Mouse (Mus musculus): ENCODE measurements around the gene Trmt1l.
A peak's percentile ranks its signal among the peaks of the same experiment; 100 is the strongest.

Trmt1l gene

DNA sequence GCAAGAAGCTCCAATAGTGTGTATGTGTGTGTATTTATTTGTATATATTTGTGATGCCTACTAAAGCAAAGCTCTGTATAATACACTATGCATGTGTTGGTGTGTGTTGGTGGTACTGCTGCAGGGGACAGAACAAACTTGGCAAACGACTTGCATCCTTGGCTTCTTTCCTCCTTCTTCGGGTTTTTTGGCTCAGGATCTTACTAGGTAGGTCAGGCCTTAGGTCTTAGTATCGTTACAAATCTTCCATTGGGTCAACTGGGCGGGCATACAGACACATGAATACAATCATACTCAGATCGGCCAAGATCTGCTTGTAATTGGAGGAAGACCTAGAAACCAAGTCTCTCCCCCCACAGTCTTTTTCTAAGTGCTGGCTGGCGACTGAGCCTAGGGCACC, 66.4 kb downstream of the Trmt1l start:
- no peak for DNase-seq (ENCODE audit: inconsistent ontology term)

DNA sequence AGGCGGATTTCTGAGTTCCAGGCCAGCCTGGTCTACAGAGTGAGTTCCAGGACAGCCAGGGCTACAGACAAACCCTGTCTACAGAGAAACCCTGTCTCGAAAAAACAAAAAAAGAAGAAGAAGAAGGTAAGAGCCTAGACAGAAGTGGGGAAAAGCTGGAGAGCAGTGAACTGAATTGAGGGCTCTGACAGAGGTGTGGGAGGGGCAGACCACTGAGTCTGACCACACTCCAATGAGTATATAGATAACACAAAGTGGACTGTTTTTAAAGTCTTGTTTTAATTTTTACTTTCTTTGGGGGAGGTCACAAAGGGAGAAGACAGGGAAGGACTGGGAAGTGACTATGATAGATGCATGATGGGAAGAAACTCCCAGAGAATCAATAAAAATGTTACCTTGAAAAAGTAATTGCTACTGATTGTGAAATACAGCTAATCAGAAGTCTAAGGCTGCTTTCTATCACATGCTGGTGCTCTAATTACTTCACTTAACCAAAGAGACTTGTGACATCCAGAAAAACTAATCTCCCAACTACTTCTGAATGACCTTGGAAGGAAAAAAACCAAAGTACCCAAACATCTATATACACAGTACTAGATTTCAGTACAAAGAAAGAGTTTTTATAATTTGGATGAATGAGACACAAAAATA, 67.4 kb downstream of the Trmt1l start:
- no peak for DNase-seq (ENCODE audit: inconsistent ontology term)

GRCm38 (mm10) chr1:151497028-151497427, 68.7 kb downstream of the Trmt1l start:
- no peak for DNase-seq (ENCODE audit: inconsistent ontology term)

DNA sequence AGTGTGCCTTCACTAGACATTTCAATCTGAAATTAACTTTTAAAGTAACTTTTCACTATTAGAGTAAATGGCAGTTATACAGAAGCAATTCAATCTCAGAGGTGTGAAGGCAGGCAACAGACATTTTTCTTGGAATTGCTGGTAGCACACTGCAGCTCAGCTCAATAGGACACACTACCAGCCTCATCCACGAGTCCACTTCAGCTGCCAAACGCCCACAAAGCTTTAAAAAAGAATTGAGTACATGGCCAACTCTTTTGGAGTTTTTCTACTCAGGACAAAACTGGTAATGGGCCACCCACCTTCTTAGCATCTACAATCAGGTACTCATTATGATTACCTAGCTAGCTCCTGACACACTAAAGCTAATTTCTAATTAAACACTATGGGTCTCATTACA, 69.6 kb downstream of the Trmt1l start:
- peak; percentile 9 for DNase-seq (ENCODE audit: inconsistent ontology term)

DNA sequence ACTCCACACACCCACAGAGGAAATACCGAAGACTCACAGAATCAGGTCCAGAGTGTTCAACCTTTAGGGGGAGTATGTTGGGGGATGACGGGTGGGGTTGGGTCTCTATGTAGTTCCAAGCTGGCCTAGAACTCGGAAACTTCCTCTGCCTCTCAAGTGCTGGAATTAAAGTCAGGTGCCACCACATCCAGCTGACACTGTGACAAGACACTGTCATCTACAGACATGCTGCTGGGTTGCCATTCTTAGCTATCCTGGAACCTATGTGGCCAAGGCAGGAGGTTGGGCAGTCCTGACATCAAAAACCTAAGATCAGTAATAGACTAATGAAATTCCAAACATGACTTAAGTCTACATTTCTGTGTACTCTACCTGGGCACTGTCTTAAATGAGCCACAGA, 70.0 kb downstream of the Trmt1l start:
- no peak for DNase-seq (ENCODE audit: inconsistent ontology term)

DNA sequence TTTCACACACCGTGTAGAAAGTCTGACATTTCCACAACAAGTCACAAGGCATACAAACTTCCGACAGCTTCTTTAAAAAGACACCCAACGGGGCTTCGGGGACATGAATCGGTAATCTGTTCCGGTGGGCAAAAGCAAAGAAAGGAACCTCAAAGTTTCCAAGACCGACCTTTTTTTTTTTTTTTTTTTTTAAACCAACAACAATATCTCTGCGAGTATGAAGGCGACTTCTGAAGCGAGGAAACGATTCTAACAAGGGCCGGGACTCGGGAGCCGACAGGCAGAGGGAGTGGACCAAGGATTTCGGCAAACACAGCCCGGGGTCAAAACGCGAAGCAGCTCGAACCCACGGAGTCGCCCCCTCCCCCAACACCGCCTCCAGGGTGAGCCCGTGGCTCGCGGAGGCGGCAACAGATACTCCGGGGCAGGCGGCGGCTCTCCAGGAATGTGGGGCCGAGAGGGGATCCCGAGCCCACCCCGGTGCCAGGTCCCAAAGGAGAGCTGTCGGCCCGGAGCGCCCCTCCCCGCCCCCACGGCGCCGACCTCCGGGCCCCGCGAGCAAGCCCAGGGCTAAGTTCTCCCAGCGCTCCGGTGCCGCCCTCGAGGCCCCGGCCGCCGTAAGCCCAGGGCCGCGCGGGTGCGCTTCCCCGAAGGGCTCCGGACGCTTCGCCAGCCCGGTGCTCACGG, 71.6 kb downstream of the Trmt1l start:
- DNase-seq (ENCODE audit: inconsistent ontology term): peak; percentile 71

DNA sequence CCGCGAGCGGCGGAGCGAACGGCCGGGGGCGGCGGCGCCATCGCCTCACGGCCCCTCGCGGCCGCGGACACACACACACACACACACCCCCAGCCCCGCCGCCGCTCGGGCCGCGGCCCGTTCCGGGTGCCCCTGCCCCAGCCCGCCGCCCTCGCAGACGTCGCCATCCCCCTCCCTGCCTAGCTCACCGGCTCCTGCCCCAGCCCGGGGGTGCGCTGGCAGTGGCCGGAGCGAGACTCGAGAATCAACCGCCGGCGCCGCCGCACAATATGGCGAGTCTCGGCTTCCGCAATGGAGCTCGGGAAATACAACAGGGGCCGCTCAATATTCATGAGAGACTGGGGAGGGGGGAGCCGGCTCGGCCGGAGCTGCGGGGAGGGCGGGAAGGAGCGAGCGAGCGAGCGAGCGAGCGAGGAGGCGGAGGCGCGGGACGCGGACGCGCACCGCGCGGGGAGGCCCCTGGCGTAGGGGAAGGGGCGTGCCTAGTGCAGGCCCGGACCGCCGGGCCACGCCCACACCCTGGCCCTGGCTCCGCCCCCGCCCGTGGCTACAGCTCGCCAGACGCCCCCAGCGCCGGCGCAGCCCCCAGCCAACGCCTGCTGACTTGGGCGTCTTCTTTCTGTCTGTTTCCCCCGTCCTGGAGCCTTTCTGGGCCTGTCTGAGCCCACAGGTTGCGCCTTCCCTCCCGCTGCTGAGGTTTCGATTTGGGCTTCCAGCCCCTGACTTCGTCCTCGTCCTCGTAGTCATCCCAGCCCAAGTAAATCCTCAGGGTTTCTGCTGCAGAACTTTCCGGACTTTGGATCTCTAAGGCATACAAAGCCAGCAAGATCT, 72.4 kb downstream of the Trmt1l start, which contains the start of gene Rnf2:
Rnf2 (minus strand) TSS at position 425 of the 831 bp plus-strand sequence.
- peak; percentile 97 for DNase-seq (ENCODE audit: inconsistent ontology term)

Measured in Muller cell, postnatal 12 days (primary cell).